Mouse (Mus musculus) embryonic facial prominence, embryonic 10.5 days (tissue): ENCODE results near the gene Pgf. TPM values are rescaled to one million over a fixed set of nuclear protein-coding genes. Genes with fewer than 3 reads are reported as not detected.
A peak's percentile ranks its signal among the peaks of the same experiment; 100 is the strongest.

Source experiments
- DNase-seq: peaks from one replicate; pipeline ENCODE4 v3.0.0-alpha.2; 2017; ENCODE audit warnings: low spot score
- H3K27ac ChIP-seq: fragments of 300-500 bp; sonication (generic); replicated peaks from 2 replicates; pipeline ENCODE4 v1.5.1; 2016; ENCODE audit warnings: mild to moderate bottlenecking
- H3K27me3 ChIP-seq: fragments of 300-500 bp; sonication (generic); replicated peaks from 2 replicates; pipeline ENCODE4 v1.6.1; 2016; ENCODE audit warnings: low read depth, mild to moderate bottlenecking; ENCODE audit not compliant: poor library complexity, severe bottlenecking
- H3K36me3 ChIP-seq: fragments of 300-500 bp; sonication (generic); replicated peaks from 2 replicates; pipeline ENCODE4 v1.6.1; 2016; ENCODE audit warnings: mild to moderate bottlenecking, moderate library complexity
- H3K4me1 ChIP-seq: fragments of 300-500 bp; sonication (generic); 2 replicates; pipeline ENCODE4 v1.6.1; 2016
- H3K4me3 ChIP-seq: fragments of 300-500 bp; sonication (generic); 2 replicates; pipeline ENCODE4 v1.5.1; 2016; ENCODE audit warnings: mild to moderate bottlenecking, moderate library complexity
- H3K9me3 ChIP-seq: fragments of 300-500 bp; sonication (generic); 2 replicates; pipeline ENCODE4 v1.6.1; 2016; ENCODE audit warnings: mild to moderate bottlenecking
- WGBS: fragments of 180-500 bp; shearing (Covaris S2); methylation state at CpG from one replicate; pipeline ENCODE4 v1.1.7; 2016; 5-methylcytosine and 5-hydroxymethylcytosine counted together
- polyA plus RNA-seq: library from polyadenylated mRNA; unstranded; fragments of >200 nt; fragmentation: Nextera tagmentation; extraction: Ambion mirVana; gene quantifications from 2 replicates; pipeline ENCODE4 v1.2.1, GENCODE M21; 2016

Gene Pgf
- polyA plus RNA-seq, 1 experiment from 2014 or later, result 9.3 TPM

DNA sequence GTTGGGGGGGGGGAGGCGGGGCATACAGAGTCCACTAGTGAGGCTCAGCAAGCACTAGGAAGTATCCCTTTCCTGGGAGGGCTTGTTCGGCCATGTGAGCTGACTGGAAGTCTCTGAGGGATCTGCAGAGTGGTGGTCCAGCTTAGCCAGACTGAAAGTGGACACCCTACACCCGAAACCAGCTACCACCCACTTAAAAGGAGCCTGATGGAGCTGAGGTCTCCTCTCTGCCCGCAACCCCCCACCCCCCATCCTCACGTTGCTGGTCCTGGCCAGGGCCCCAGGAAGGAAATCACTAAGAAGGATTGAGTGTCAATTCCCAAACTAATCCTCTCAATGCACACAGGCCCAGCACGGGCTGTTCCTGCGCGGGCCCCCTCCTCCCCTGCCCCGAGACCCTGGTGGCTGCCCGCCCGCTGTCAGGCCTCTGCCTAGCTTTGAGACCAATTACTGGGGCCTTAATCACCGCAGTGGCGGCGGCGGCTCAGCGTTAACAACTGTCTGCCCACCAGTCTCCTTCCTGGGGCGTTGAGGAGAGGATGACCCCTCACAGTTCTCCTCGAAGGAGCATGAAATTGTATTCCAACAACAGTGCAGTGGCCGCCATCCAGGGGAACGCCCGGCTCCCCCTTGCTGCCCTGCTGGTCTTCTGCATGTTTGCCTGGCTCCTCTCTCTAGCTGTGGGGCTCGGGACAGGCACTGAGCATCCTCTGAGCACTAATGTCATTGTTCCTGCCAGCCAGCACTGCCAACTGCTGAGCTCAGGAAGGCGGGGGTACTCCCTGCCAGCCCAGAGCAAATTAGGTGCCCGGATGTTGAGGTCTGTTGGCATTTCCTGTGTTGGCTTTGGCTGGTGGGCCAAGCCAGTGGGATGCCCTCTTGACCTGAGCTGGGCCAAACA lies 23.6 kb upstream of the Pgf start:
- peaks cover 37% of the 10 kb centered on the region for H3K27me3 ChIP-seq
- no peaks in the 10 kb centered on the region for H3K9me3 ChIP-seq
- peak; percentile 78 for DNase-seq
- WGBS, result 10% methylated on average over 24 of the region's 24 CpGs
- H3K4me1 ChIP-seq, result peaks cover 71% of the 10 kb centered on the region
- H3K4me3 ChIP-seq, result peak overlapping the region; percentile 35
- H3K36me3 ChIP-seq, result no peaks in the 10 kb centered on the region
- H3K27ac ChIP-seq, result peak overlapping the region; percentile 77

GRCm38 (mm10) chr12:85199954-85200353 lies 22.4 kb upstream of the Pgf start:
- Histone ChIP-seq H3K27ac (no peak overlapping the region), H3K4me1 (peaks cover 79% of the 10 kb centered on the region), H3K36me3 (no peaks in the 10 kb centered on the region), H3K9me3 (no peaks in the 10 kb centered on the region), H3K4me3 (no peak overlapping the region), H3K27me3 (peaks cover 49% of the 10 kb centered on the region)
- WGBS, result 79% methylated on average over 1 of the region's 1 CpGs
- DNase-seq, result no peak

- no peaks in the 10 kb centered on the region for H3K9me3 ChIP-seq
- H3K4me1 ChIP-seq, result peaks cover 82% of the 10 kb centered on the region
- no peak overlapping the region; the same call in 1 of the 2 replicates for H3K27ac ChIP-seq
- peak overlapping the region; percentile 28; the same call in 1 of the 2 replicates for H3K4me3 ChIP-seq
- 22% methylated on average over 8 of the region's 8 CpGs for WGBS
- peak; percentile 76 for DNase-seq
- no peaks in the 10 kb centered on the region for H3K36me3 ChIP-seq
- peaks cover 66% of the 10 kb centered on the region for H3K27me3 ChIP-seq
These were observed 20.3 kb upstream of the Pgf start for GRCm38 (mm10) chr12:85197936-85198335.

DNA sequence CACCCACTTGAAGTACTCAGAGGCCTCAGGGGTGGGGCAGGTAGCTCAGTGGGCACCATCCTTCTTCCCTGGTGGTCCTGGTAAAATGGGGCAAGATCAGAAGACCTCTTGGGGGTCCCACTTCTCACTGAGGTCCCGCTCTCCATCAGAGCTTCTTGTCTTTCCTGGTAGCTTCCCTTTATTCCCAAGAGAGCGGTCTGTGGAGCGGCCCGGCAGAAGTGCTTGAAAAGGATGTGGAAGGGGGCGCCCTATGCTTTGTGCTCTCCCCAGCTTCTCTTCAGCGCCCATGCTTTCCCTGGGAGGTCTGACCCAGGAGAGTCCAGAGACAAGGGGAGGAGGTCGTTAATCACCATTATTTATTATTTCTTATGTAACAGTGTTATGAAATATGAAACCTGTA lies 19.8 kb upstream of the Pgf start:
- 63% methylated on average over 7 of the region's 7 CpGs for WGBS
- Histone ChIP-seq H3K27me3 (peaks cover 70% of the 10 kb centered on the region), H3K36me3 (no peaks in the 10 kb centered on the region), H3K4me1 (peaks cover 85% of the 10 kb centered on the region), H3K9me3 (no peaks in the 10 kb centered on the region), H3K4me3 (peak overlapping the region; percentile 28; the same call in 1 of the 2 replicates), H3K27ac (peak overlapping the region; percentile 60)
- DNase-seq, result no peak

GRCm38 (mm10) chr12:85196191-85196590 lies 18.6 kb upstream of the Pgf start:
- Histone ChIP-seq H3K4me1 (peaks cover 80% of the 10 kb centered on the region), H3K27ac (peak overlapping the region; percentile 32), H3K4me3 (no peak overlapping the region), H3K36me3 (no peaks in the 10 kb centered on the region), H3K27me3 (peaks cover 74% of the 10 kb centered on the region), H3K9me3 (no peaks in the 10 kb centered on the region)
- DNase-seq, result no peak
- 88% methylated on average over 10 of the region's 10 CpGs for WGBS

GRCm38 (mm10) chr12:85195086-85195485 lies 17.5 kb upstream of the Pgf start:
- Histone ChIP-seq H3K9me3 (no peaks in the 10 kb centered on the region), H3K4me3 (no peak overlapping the region), H3K27ac (no peak overlapping the region), H3K4me1 (peaks cover 69% of the 10 kb centered on the region), H3K27me3 (peaks cover 67% of the 10 kb centered on the region), H3K36me3 (no peaks in the 10 kb centered on the region)
- no peak for DNase-seq
- 91% methylated on average over 5 of the region's 5 CpGs for WGBS

DNA sequence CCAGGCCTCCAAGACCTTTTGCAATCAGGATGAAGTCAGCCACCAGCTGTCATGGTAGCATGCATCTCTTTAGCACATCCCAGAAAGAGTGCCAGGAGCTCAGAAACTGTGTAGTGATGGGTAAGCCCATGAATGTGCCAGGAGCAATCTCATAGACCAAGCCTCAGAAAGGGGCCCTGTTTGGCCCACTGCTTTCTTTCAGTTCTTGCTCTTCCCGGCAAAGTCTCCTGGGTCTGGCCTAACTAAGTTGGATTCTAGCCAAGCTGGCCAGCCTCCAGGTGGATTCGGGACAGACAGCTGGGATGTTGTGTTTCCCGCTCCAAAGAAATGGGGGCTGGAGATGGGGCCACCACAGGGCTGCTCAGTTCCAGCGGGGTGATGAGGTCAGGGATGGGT lies 17.0 kb upstream of the Pgf start:
- no peak overlapping the region for H3K27ac ChIP-seq
- peaks cover 63% of the 10 kb centered on the region for H3K27me3 ChIP-seq
- H3K4me3 ChIP-seq, result no peak overlapping the region
- H3K9me3 ChIP-seq, result no peaks in the 10 kb centered on the region
- no peaks in the 10 kb centered on the region for H3K36me3 ChIP-seq
- DNase-seq, result no peak
- peaks cover 64% of the 10 kb centered on the region for H3K4me1 ChIP-seq
- WGBS, result 90% methylated on average over 4 of the region's 4 CpGs

GRCm38 (mm10) chr12:85193923-85194622 lies 16.5 kb upstream of the Pgf start:
- 91% methylated on average over 11 of the region's 11 CpGs for WGBS
- Histone ChIP-seq H3K4me1 (peaks cover 59% of the 10 kb centered on the region), H3K4me3 (no peak overlapping the region), H3K36me3 (no peaks in the 10 kb centered on the region), H3K27me3 (peaks cover 57% of the 10 kb centered on the region), H3K9me3 (no peaks in the 10 kb centered on the region), H3K27ac (no peak overlapping the region)
- DNase-seq, result no peak

DNA sequence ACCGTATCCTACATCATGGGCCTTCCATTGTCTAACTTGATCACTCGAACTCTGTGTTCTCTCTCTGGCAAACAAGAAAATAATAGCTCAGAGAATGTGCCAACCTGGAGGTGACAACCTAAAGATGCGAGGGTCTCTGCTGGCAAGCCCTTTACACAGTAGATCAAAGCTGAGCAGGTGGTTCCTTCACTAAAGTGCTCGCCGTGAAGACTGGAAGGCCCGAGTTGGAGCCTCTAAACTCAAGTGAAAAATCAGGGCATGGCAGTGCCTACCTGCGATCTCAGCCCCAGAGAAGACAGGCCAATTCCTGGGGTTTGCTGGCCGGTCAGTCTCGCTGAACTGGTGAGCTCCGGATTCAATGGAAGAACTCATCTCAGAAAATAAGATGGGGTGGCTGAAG lies 15.6 kb upstream of the Pgf start:
- H3K4me3 ChIP-seq, result no peak overlapping the region
- 0 out of 2 replicates have a peak overlapping the region, but pooled peaks have one; percentile 37 for H3K27ac ChIP-seq
- no peak for DNase-seq
- 83% methylated on average over 10 of the region's 10 CpGs for WGBS
- no peaks in the 10 kb centered on the region for H3K36me3 ChIP-seq
- peaks cover 50% of the 10 kb centered on the region for H3K4me1 ChIP-seq
- peaks cover 52% of the 10 kb centered on the region for H3K27me3 ChIP-seq
- no peaks in the 10 kb centered on the region for H3K9me3 ChIP-seq

GRCm38 (mm10) chr12:85192461-85193108 lies 15.0 kb upstream of the Pgf start:
- peaks cover 52% of the 10 kb centered on the region for H3K27me3 ChIP-seq
- no peak overlapping the region for H3K4me3 ChIP-seq
- peak overlapping the region; percentile 37 for H3K27ac ChIP-seq
- no peaks in the 10 kb centered on the region for H3K36me3 ChIP-seq
- no peak for DNase-seq
- 31% methylated on average over 19 of the region's 19 CpGs for WGBS
- no peaks in the 10 kb centered on the region for H3K9me3 ChIP-seq
- peaks cover 44% of the 10 kb centered on the region for H3K4me1 ChIP-seq

- DNase-seq, result no peak
- 78% methylated on average over 7 of the region's 7 CpGs for WGBS
- no peak overlapping the region for H3K27ac ChIP-seq
These were observed 12.7 kb upstream of the Pgf start for GRCm38 (mm10) chr12:85190290-85190689.

GRCm38 (mm10) chr12:85186361-85186760 lies 8.8 kb upstream of the Pgf start:
- Histone ChIP-seq H3K36me3 (no peaks in the 10 kb centered on the region), H3K4me1 (peaks cover 27% of the 10 kb centered on the region), H3K4me3 (no peak overlapping the region), H3K27ac (no peak overlapping the region), H3K9me3 (no peaks in the 10 kb centered on the region), H3K27me3 (peaks cover 46% of the 10 kb centered on the region)
- 80% methylated on average over 7 of the region's 7 CpGs for WGBS
- no peak for DNase-seq

More at GRCm38 (mm10) chr12:85190290-85190689, 12.7 kb upstream of the Pgf start:
- Histone ChIP-seq H3K27me3 (peaks cover 43% of the 10 kb centered on the region), H3K36me3 (no peaks in the 10 kb centered on the region), H3K9me3 (no peaks in the 10 kb centered on the region), H3K4me3 (no peak overlapping the region), H3K4me1 (peaks cover 28% of the 10 kb centered on the region)
